Comparison of ENCODE assay signal across 10 mouse cellular contexts in genomic region chr11:70605024-70605566, GRCm38 (mm10). TPM values are rescaled to one million over a fixed set of nuclear protein-coding genes. Genes with fewer than 3 reads are reported as not detected.
DNase-seq lines count a peak whose midpoint lies in the region; ATAC-seq and TF ChIP-seq lines count a peak whose summit lies in the region.
"Had no signal": no experiment of that assay in that cellular context is flagged by ENCODE, and none has a peak within 500 bp of the region (broad histone marks: within the 10 kb centered on the region; RNA-seq: fewer than 3 reads in every experiment).

No protein-coding gene starts in this region.

- no peak overlapping the region for H3K4me2 ChIP-seq in kidney, embryonic 16.5 days (replicated peaks; ENCODE audit: low read depth, low read length)
- no peak overlapping the region for H3K4me2 ChIP-seq in forebrain, postnatal 0 days (ENCODE audit: low read depth)
- H3K4me2 ChIP-seq in intestine, postnatal 0 days (replicated peaks; ENCODE audit: low read depth): no peak overlapping the region
- H3K4me2 ChIP-seq in liver, embryonic 13.5 days: no peak overlapping the region
- H3K4me2 ChIP-seq: embryonic facial prominence, embryonic 13.5 days had no signal

- H3K27me3 ChIP-seq in kidney, embryonic 16.5 days (ENCODE audit: insufficient read depth, low read length): no peaks in the 10 kb centered on the region
- no peaks in the 10 kb centered on the region for H3K27me3 ChIP-seq in forebrain, postnatal 0 days (ENCODE audit: insufficient read depth, low read length)
- no peaks in the 10 kb centered on the region for H3K27me3 ChIP-seq in intestine, postnatal 0 days (replicated peaks; ENCODE audit: control insufficient read depth, insufficient read depth, low read length)
- no peaks in the 10 kb centered on the region for H3K27me3 ChIP-seq in liver, embryonic 13.5 days
- H3K27me3 ChIP-seq: embryonic facial prominence, embryonic 13.5 days had no signal

- no peak overlapping the region for H3K4me3 ChIP-seq in kidney, embryonic 16.5 days (ENCODE audit: low read length)
- H3K4me3 ChIP-seq in forebrain, postnatal 0 days (ENCODE audit: low read depth, low read length): no peak overlapping the region
- no peak overlapping the region for H3K4me3 ChIP-seq in intestine, postnatal 0 days (ENCODE audit: low read depth, low read length)
- no peak overlapping the region for H3K4me3 ChIP-seq in liver, embryonic 13.5 days (replicated peaks)
- no peak overlapping the region for H3K4me3 ChIP-seq in olfactory bulb, adult 2 months (ENCODE audit: insufficient read depth, low read depth, low read length)
- H3K4me3 ChIP-seq: embryonic facial prominence, embryonic 13.5 days had no signal

- no peaks in the 10 kb centered on the region for H3K9me3 ChIP-seq in kidney, embryonic 16.5 days (ENCODE audit: low read length)
- H3K9me3 ChIP-seq in forebrain, postnatal 0 days (ENCODE audit: low read length): no peaks in the 10 kb centered on the region
- no peaks in the 10 kb centered on the region for H3K9me3 ChIP-seq in intestine, postnatal 0 days (ENCODE audit: control insufficient read depth)
- H3K9me3 ChIP-seq in liver, embryonic 13.5 days (replicated peaks): no peaks in the 10 kb centered on the region
- H3K9me3 ChIP-seq: embryonic facial prominence, embryonic 13.5 days had no signal

- peaks cover 11% of the 10 kb centered on the region; the same call in 1 of the 2 replicates for H3K4me1 ChIP-seq in kidney, embryonic 16.5 days (ENCODE audit: insufficient read depth, low read length)
- no peaks in the 10 kb centered on the region for H3K4me1 ChIP-seq in forebrain, postnatal 0 days (ENCODE audit: insufficient read depth)
- no peaks in the 10 kb centered on the region for H3K4me1 ChIP-seq in intestine, postnatal 0 days (replicated peaks; ENCODE audit: control insufficient read depth, insufficient read depth, low read length)
- peaks cover 8% of the 10 kb centered on the region; the same call in 1 of the 2 replicates for H3K4me1 ChIP-seq in liver, embryonic 13.5 days (replicated peaks)
- H3K4me1 ChIP-seq in olfactory bulb, adult 2 months (ENCODE audit: control insufficient read depth, insufficient read depth, low read length): peaks cover 11% of the 10 kb centered on the region
- H3K4me1 ChIP-seq: embryonic facial prominence, embryonic 13.5 days had no signal

- no peak overlapping the region for H3K9ac ChIP-seq in kidney, embryonic 16.5 days (replicated peaks; ENCODE audit: low read length)
- no peak overlapping the region for H3K9ac ChIP-seq in forebrain, postnatal 0 days
- no peak overlapping the region for H3K9ac ChIP-seq in intestine, postnatal 0 days (ENCODE audit: low read depth, low read length)
- no peak overlapping the region for H3K9ac ChIP-seq in liver, embryonic 13.5 days
- H3K9ac ChIP-seq: embryonic facial prominence, embryonic 13.5 days had no signal

- DNase-seq in kidney, adult 11 months: peak; percentile 75
- peak; percentile 58 for DNase-seq in c-Kit-positive CD71-negative TER-119-negative erythroid progenitor cells, embryonic 14.5 days (ENCODE audit: low read depth)
- DNase-seq in forebrain, postnatal 0 days: peak; percentile 76
- peak; percentile 44 for DNase-seq in liver, embryonic 13.5 days
- peak; percentile 40 for DNase-seq in testis, postnatal 14 days (ENCODE audit: low spot score)

- no peak for TF ChIP-seq POLR2A in olfactory bulb, adult 2 months (IDR thresholded peaks at IDR 0.05; ENCODE audit: insufficient read depth, low read depth, low read length)

- TF ChIP-seq CTCF in forebrain, postnatal 0 days (IDR thresholded peaks at IDR 0.05; ENCODE audit: low read depth): peak; percentile 91
- TF ChIP-seq CTCF in intestine, postnatal 0 days (IDR thresholded peaks at IDR 0.05; ENCODE audit: low read depth): peak; percentile 99
- TF ChIP-seq CTCF in olfactory bulb, adult 2 months (IDR thresholded peaks at IDR 0.05; ENCODE audit: insufficient read depth, low read depth, low read length): peak; percentile 42; the same call in 1 of the 2 replicates

- peaks cover 78% of the 10 kb centered on the region for H3K36me3 ChIP-seq in kidney, embryonic 16.5 days (ENCODE audit: insufficient read depth, low read length)
- peaks cover 74% of the 10 kb centered on the region for H3K36me3 ChIP-seq in forebrain, postnatal 0 days (ENCODE audit: insufficient read depth)
- H3K36me3 ChIP-seq in intestine, postnatal 0 days (ENCODE audit: control insufficient read depth, insufficient read depth): peaks cover 81% of the 10 kb centered on the region
- peaks cover 85% of the 10 kb centered on the region for H3K36me3 ChIP-seq in liver, embryonic 13.5 days

- H3K27ac ChIP-seq in kidney, embryonic 16.5 days (ENCODE audit: low read length): no peak overlapping the region
- H3K27ac ChIP-seq in forebrain, postnatal 0 days (ENCODE audit: low read depth, low read length): no peak overlapping the region
- H3K27ac ChIP-seq in intestine, postnatal 0 days (ENCODE audit: low read depth, low read length): no peak overlapping the region
- no peak overlapping the region for H3K27ac ChIP-seq in liver, embryonic 13.5 days
- no peak overlapping the region for H3K27ac ChIP-seq in olfactory bulb, adult 2 months (ENCODE audit: insufficient read depth, low read depth, low read length)
- H3K27ac ChIP-seq: embryonic facial prominence, embryonic 13.5 days had no signal

- 54% methylated on average over 14 of the region's 14 CpGs for WGBS in kidney, embryonic 16.5 days
- 53% methylated on average over 14 of the region's 14 CpGs for WGBS in forebrain, postnatal 0 days
- WGBS in intestine, postnatal 0 days: 53% methylated on average over 14 of the region's 14 CpGs
- WGBS in liver, embryonic 13.5 days (ENCODE audit: insufficient replicate concordance): 66% methylated on average over 14 of the region's 14 CpGs
- WGBS in olfactory bulb, adult 2 months: 29% methylated on average over 14 of the region's 14 CpGs

- no peak for ATAC-seq in kidney, embryonic 16.5 days (ENCODE audit: low FRiP score, low TSS enrichment)
- peak; percentile 58; the same call in 1 of the 2 replicates for ATAC-seq in forebrain, postnatal 0 days
- 0 out of 2 replicates have a peak, but pooled peaks have one; percentile 20 for ATAC-seq in intestine, postnatal 0 days
- ATAC-seq in liver, embryonic 13.5 days (ENCODE audit: low read depth): no peak

RNA-seq across cellular contexts. Expression of gene 4930544D05Rik, which starts 10.6 kb away (rescaled TPM):
- not detected in 2 replicates for polyA plus RNA-seq in kidney, embryonic 16.5 days (2015; fragmentation: Nextera tagmentation; extraction: Ambion mirVana)
- 0.31 and 0.48 TPM in 2 replicates for total RNA-seq in forebrain, postnatal 0 days (2014; rRNA removed)
- not detected in 2 replicates for polyA plus RNA-seq in forebrain, postnatal 0 days (2015; fragmentation: Nextera tagmentation; extraction: Ambion mirVana)
- not detected in 2 replicates for polyA plus RNA-seq in intestine, postnatal 0 days (2015; fragmentation: Nextera tagmentation; extraction: Ambion mirVana)
- polyA plus RNA-seq in liver, embryonic 13.5 days (2015; fragmentation: Nextera tagmentation; extraction: Ambion mirVana): not detected in 2 replicates
- polyA plus RNA-seq in olfactory bulb, adult 2 months (2012; ENCODE audit: insufficient read depth, insufficient read length, low replicate concordance, missing spikeins): not detected in 2 replicates
- polyA plus RNA-seq: embryonic facial prominence, embryonic 13.5 days; neural tube, embryonic 14.5 days had no signal

RNA-seq across cellular contexts. Expression of gene Chrne, which starts 13.9 kb away (rescaled TPM):
- 0.19 TPM in 1 of 2 replicates, not detected in the other for polyA plus RNA-seq in kidney, embryonic 16.5 days (2015; fragmentation: Nextera tagmentation; extraction: Ambion mirVana)
- total RNA-seq in forebrain, postnatal 0 days (2014; rRNA removed): 0.92 TPM in 1 of 2 replicates, not detected in the other
- polyA plus RNA-seq in forebrain, postnatal 0 days (2015; fragmentation: Nextera tagmentation; extraction: Ambion mirVana): 0.58 and 1.0 TPM in 2 replicates
- polyA plus RNA-seq in intestine, postnatal 0 days (2015; fragmentation: Nextera tagmentation; extraction: Ambion mirVana): 0.12 TPM in 1 of 2 replicates, not detected in the other
- not detected in 2 replicates for polyA plus RNA-seq in liver, embryonic 13.5 days (2015; fragmentation: Nextera tagmentation; extraction: Ambion mirVana)
- polyA plus RNA-seq in olfactory bulb, adult 2 months (2012; ENCODE audit: insufficient read depth, insufficient read length, low replicate concordance, missing spikeins): not detected in 2 replicates
- polyA plus RNA-seq: embryonic facial prominence, embryonic 13.5 days; neural tube, embryonic 14.5 days had no signal

RNA-seq across cellular contexts. Expression of gene Gp1ba, which starts 33.8 kb away (rescaled TPM):
- polyA plus RNA-seq in kidney, embryonic 16.5 days (2015; fragmentation: Nextera tagmentation; extraction: Ambion mirVana): 0.11 and 0.21 TPM in 2 replicates
- 0.10 TPM in 1 of 2 replicates, not detected in the other for total RNA-seq in forebrain, postnatal 0 days (2014; rRNA removed)
- 0.08 and 0.18 TPM in 2 replicates for polyA plus RNA-seq in forebrain, postnatal 0 days (2015; fragmentation: Nextera tagmentation; extraction: Ambion mirVana)
- polyA plus RNA-seq in intestine, postnatal 0 days (2015; fragmentation: Nextera tagmentation; extraction: Ambion mirVana): 0.07 and 0.10 TPM in 2 replicates
- 2.8 and 4.7 TPM in 2 replicates for polyA plus RNA-seq in liver, embryonic 13.5 days (2015; fragmentation: Nextera tagmentation; extraction: Ambion mirVana)
- not detected in 2 replicates for polyA plus RNA-seq in olfactory bulb, adult 2 months (2012; ENCODE audit: insufficient read depth, insufficient read length, low replicate concordance, missing spikeins)

RNA-seq across cellular contexts. Expression of gene Rnf167, which starts 41.9 kb away (rescaled TPM):
- polyA plus RNA-seq in kidney, embryonic 16.5 days (2015; fragmentation: Nextera tagmentation; extraction: Ambion mirVana): 130 and 137 TPM in 2 replicates
- total RNA-seq in forebrain, postnatal 0 days (2014; rRNA removed): 63.2 and 76.4 TPM in 2 replicates
- 102 and 109 TPM in 2 replicates for polyA plus RNA-seq in forebrain, postnatal 0 days (2015; fragmentation: Nextera tagmentation; extraction: Ambion mirVana)
- 107 TPM in 2 replicates for polyA plus RNA-seq in intestine, postnatal 0 days (2015; fragmentation: Nextera tagmentation; extraction: Ambion mirVana)
- polyA plus RNA-seq in liver, embryonic 13.5 days (2015; fragmentation: Nextera tagmentation; extraction: Ambion mirVana): 74.2 and 81.0 TPM in 2 replicates
- not detected in 2 replicates for polyA plus RNA-seq in olfactory bulb, adult 2 months (2012; ENCODE audit: insufficient read depth, insufficient read length, low replicate concordance, missing spikeins)

RNA-seq across cellular contexts. Expression of gene Slc25a11, which starts 42.2 kb away (rescaled TPM):
- 229 and 235 TPM in 2 replicates for polyA plus RNA-seq in kidney, embryonic 16.5 days (2015; fragmentation: Nextera tagmentation; extraction: Ambion mirVana)
- 133 and 134 TPM in 2 replicates for total RNA-seq in forebrain, postnatal 0 days (2014; rRNA removed)
- 151 and 160 TPM in 2 replicates for polyA plus RNA-seq in forebrain, postnatal 0 days (2015; fragmentation: Nextera tagmentation; extraction: Ambion mirVana)
- 192 and 210 TPM in 2 replicates for polyA plus RNA-seq in intestine, postnatal 0 days (2015; fragmentation: Nextera tagmentation; extraction: Ambion mirVana)
- polyA plus RNA-seq in liver, embryonic 13.5 days (2015; fragmentation: Nextera tagmentation; extraction: Ambion mirVana): 72.8 and 73.8 TPM in 2 replicates
- not detected in 2 replicates for polyA plus RNA-seq in olfactory bulb, adult 2 months (2012; ENCODE audit: insufficient read depth, insufficient read length, low replicate concordance, missing spikeins)

Comparison
In these comparisons a context has a peak if more than half of its experiments do, and no peak if none do; other contexts are left out.
1. ATAC-seq: peak in forebrain, postnatal 0 days (single experiment) and intestine, postnatal 0 days (single experiment); none in kidney, embryonic 16.5 days (single experiment) and liver, embryonic 13.5 days (single experiment).
2. CTCF ChIP-seq: peak in every context shown above with its lines; median percentile 99 in intestine, postnatal 0 days; 91 in forebrain, postnatal 0 days; 42 in olfactory bulb, adult 2 months.
3. Peak in every context shown above with its lines, with median percentiles within 50 percentile points of each other: DNase-seq.